Comparison of ENCODE assay signal across 8 mouse cellular contexts in the genomic region with DNA sequence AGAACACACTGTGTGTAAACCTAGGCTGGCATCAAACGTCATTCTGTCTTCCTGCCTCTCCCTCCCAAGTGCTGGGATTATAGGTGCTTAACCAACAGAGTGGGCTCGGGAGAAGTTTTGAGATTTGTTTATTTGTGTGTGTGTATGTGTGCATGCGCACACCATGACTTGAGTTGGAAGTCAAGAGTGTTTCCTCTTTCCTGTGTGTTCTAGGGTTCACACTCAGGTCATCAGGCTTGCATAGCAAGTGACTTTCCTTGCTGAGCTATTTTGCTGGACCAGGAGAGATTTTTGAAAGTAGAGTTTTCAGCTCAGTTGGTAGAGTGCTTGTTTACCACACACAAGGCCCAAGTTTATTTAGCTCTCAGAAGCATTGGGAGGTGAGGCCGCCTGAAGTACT. TPM values are rescaled to one million over a fixed set of nuclear protein-coding genes. Genes with fewer than 3 reads are reported as not detected.
DNase-seq lines count a peak whose midpoint lies in the region; ATAC-seq and TF ChIP-seq lines count a peak whose summit lies in the region.

No protein-coding gene starts in this region.

- DNase-seq in spleen, adult 2 months (ENCODE audit: low read depth in 1 of 2, low spot score in 2 of 2) = no peak
- no peak for DNase-seq in spleen, postnatal 10 days (ENCODE audit: low spot score in 2 of 2)
- DNase-seq in induced T-regulatory cell, adult 2 months (ENCODE audit: low read depth) = peak; percentile 33
- DNase-seq in cerebellum, adult 9-11 months = no peak
- DNase-seq in frontal cortex, postnatal 14 days (ENCODE audit: low spot score in 2 of 2) = no peak
- no peak for DNase-seq in layer of hippocampus, postnatal 25 days (ENCODE audit: extremely low spot score in 1 of 2, low spot score in 1 of 2)
- no peak for DNase-seq in right cerebral cortex, postnatal 4 days

- no peak for ATAC-seq in lung, embryonic 16.5 days (ENCODE audit: low read depth)

- TF ChIP-seq POLR2A in spleen, adult 2 months (IDR thresholded peaks at IDR 0.05; ENCODE audit: low read depth, low read length) = no peak

- no peak for TF ChIP-seq CTCF in spleen, adult 2 months (IDR thresholded peaks at IDR 0.05; ENCODE audit: extremely low read depth, insufficient read depth, insufficient read length, insufficient replicate concordance)

- H3K4me1 ChIP-seq in spleen, adult 2 months (ENCODE audit: control insufficient read depth, insufficient read depth, insufficient read length) = peaks cover 11% of the 10 kb centered on the region; the same call in 1 of the 2 replicates
- peaks cover 16% of the 10 kb centered on the region for H3K4me1 ChIP-seq in lung, embryonic 16.5 days (replicated peaks; ENCODE audit: control insufficient read depth, insufficient read depth, low read length)

- H3K27me3 ChIP-seq in spleen, adult 2 months (ENCODE audit: control insufficient read depth, insufficient read depth, low read length) = no peaks in the 10 kb centered on the region
- no peaks in the 10 kb centered on the region for H3K27me3 ChIP-seq in lung, embryonic 16.5 days (ENCODE audit: control insufficient read depth, insufficient read depth, low read depth, low read length)

- H3K4me2 ChIP-seq in lung, embryonic 16.5 days (ENCODE audit: low read depth, low read length) = peak overlapping the region; percentile 45

- H3K4me3 ChIP-seq in spleen, adult 2 months (ENCODE audit: extremely low read depth, insufficient read depth, insufficient read length) = 0 out of 2 replicates have a peak overlapping the region, but pooled peaks have one; percentile 1
- peak overlapping the region; percentile 23; the same call in 1 of the 2 replicates for H3K4me3 ChIP-seq in lung, embryonic 16.5 days (ENCODE audit: low read length)

- H3K27ac ChIP-seq in spleen, adult 2 months (ENCODE audit: insufficient read depth, low read length) = 0 out of 2 replicates have a peak overlapping the region, but pooled peaks have one; percentile 24
- H3K27ac ChIP-seq in lung, embryonic 16.5 days (ENCODE audit: low read length) = no peak overlapping the region

- 46% methylated on average over 4 of the region's 4 CpGs for WGBS in spleen, adult 2 months
- WGBS in lung, embryonic 16.5 days = 34% methylated on average over 4 of the region's 4 CpGs

- no peaks in the 10 kb centered on the region for H3K9me3 ChIP-seq in lung, embryonic 16.5 days (ENCODE audit: control insufficient read depth, low read length)

- H3K36me3 ChIP-seq in spleen, adult 2 months (ENCODE audit: control insufficient read depth, insufficient read depth, low read length) = peaks cover 5% of the 10 kb centered on the region
- peaks cover 15% of the 10 kb centered on the region for H3K36me3 ChIP-seq in lung, embryonic 16.5 days (ENCODE audit: control insufficient read depth, insufficient read depth, low read length)

- H3K9ac ChIP-seq in lung, embryonic 16.5 days (ENCODE audit: low read length) = no peak overlapping the region

RNA-seq across cellular contexts. Expression of a gene that starts 1.8 kb away (rescaled TPM):
- 6.9 and 7.1 TPM in 2 replicates for polyA plus RNA-seq in spleen, adult 2 months (2012; rRNA removed)
- 54.4 and 55.6 TPM in 2 replicates for polyA plus RNA-seq in lung, embryonic 16.5 days (2015; fragmentation: Nextera tagmentation; extraction: Ambion mirVana)
- 10 to 100 TPM; 56.5 to 57.7 TPM for total RNA-seq in layer of hippocampus, postnatal 25 days (2021)
